Mouse (Mus musculus): ENCODE results near the gene Hoxa1. TPM values are rescaled to one million over a fixed set of nuclear protein-coding genes. Genes with fewer than 3 reads are reported as not detected.

Hoxa1 gene
- polyA plus RNA-seq, 2 experiments, result 0.33 to 0.47 TPM

- DNase-seq (ENCODE audit: low read depth in 3 of 3, low spot score in 3 of 3) (no peak), ATAC-seq (ENCODE audit: insufficient read depth) (no peak)
- H3K9ac ChIP-seq (replicated peaks), result no peak overlapping the region
- no peak for TF ChIP-seq EP300 (IDR thresholded peaks at IDR 0.05; ENCODE audit: low read depth)
- no peak overlapping the region for H3K27ac ChIP-seq
- no peaks in the 10 kb centered on the region for H3K9me3 ChIP-seq (ENCODE audit: control insufficient read depth, low read length)
- H3K4me3 ChIP-seq (ENCODE audit: insufficient read depth in 1 of 2, low read depth in 2 of 2, low read length in 2 of 2), result no peak overlapping the region
- H3K36me3 ChIP-seq (replicated peaks; ENCODE audit: control insufficient read depth, insufficient read depth, low read depth), result no peaks in the 10 kb centered on the region
- no peak overlapping the region for H3K4me2 ChIP-seq (ENCODE audit: low read depth)
- no peaks in the 10 kb centered on the region for H3K4me1 ChIP-seq (replicated peaks; ENCODE audit: control insufficient read depth in 2 of 2, insufficient read depth in 2 of 2, low read length in 1 of 2)
- peaks cover 82% of the 10 kb centered on the region for H3K27me3 ChIP-seq (ENCODE audit: control insufficient read depth, insufficient read depth, low read length)
- WGBS (ENCODE audit: insufficient replicate concordance), result 39% methylated on average over 5 of the region's 5 CpGs
Measured at GRCm38 (mm10) chr6:52189172-52189591, 31.1 kb upstream of the Hoxa1 start.

- Histone ChIP-seq H3K27ac (no peak overlapping the region), H3K9ac (replicated peaks) (no peak overlapping the region), H3K36me3 (replicated peaks; ENCODE audit: control insufficient read depth, insufficient read depth, low read depth) (no peaks in the 10 kb centered on the region), H3K4me3 (ENCODE audit: insufficient read depth in 1 of 2, low read depth in 2 of 2, low read length in 2 of 2) (no peak overlapping the region), H3K27me3 (ENCODE audit: control insufficient read depth, insufficient read depth, low read length) (peaks cover 62% of the 10 kb centered on the region), H3K4me1 (replicated peaks; ENCODE audit: control insufficient read depth in 2 of 2, insufficient read depth in 2 of 2, low read length in 1 of 2) (0 out of 4 replicates have a peak, but pooled peaks cover 0 to 3% of the 10 kb centered on the region in 2 experiments), H3K9me3 (ENCODE audit: control insufficient read depth, low read length) (no peaks in the 10 kb centered on the region), H3K4me2 (ENCODE audit: low read depth) (no peak overlapping the region)
- ATAC-seq (ENCODE audit: insufficient read depth), result no peak
- no peak for TF ChIP-seq EP300 (IDR thresholded peaks at IDR 0.05; ENCODE audit: low read depth)
- TF ChIP-seq CTCF (IDR thresholded peaks at IDR 0.05; ENCODE audit: low read depth), result no peak
- no peak for DNase-seq (ENCODE audit: low read depth in 3 of 3, low spot score in 3 of 3)
- WGBS (ENCODE audit: insufficient replicate concordance), result 24% methylated on average over 1 of the region's 1 CpGs
Measured at GRCm38 (mm10) chr6:52186500-52186899, 28.4 kb upstream of the Hoxa1 start.

GRCm38 (mm10) chr6:52185834-52186233 lies 27.7 kb upstream of the Hoxa1 start:
- Histone ChIP-seq H3K4me2 (ENCODE audit: low read depth) (no peak overlapping the region), H3K9me3 (ENCODE audit: control insufficient read depth, low read length) (no peaks in the 10 kb centered on the region), H3K4me3 (ENCODE audit: insufficient read depth in 1 of 2, low read depth in 2 of 2, low read length in 2 of 2) (no peak overlapping the region), H3K27me3 (ENCODE audit: control insufficient read depth, insufficient read depth, low read length) (peaks cover 55% of the 10 kb centered on the region), H3K27ac (no peak overlapping the region), H3K36me3 (replicated peaks; ENCODE audit: control insufficient read depth, insufficient read depth, low read depth) (no peaks in the 10 kb centered on the region), H3K9ac (replicated peaks) (no peak overlapping the region), H3K4me1 (replicated peaks; ENCODE audit: control insufficient read depth in 2 of 2, insufficient read depth in 2 of 2, low read length in 1 of 2) (0 out of 4 replicates have a peak, but pooled peaks cover 0 to 3% of the 10 kb centered on the region in 2 experiments)
- DNase-seq (ENCODE audit: low read depth in 3 of 3, low spot score in 3 of 3), result no peak
- WGBS (ENCODE audit: insufficient replicate concordance), result 27% methylated on average over 3 of the region's 3 CpGs
- TF ChIP-seq CTCF (IDR thresholded peaks at IDR 0.05; ENCODE audit: low read depth) (no peak), EP300 (IDR thresholded peaks at IDR 0.05; ENCODE audit: low read depth) (no peak)
- ATAC-seq (ENCODE audit: insufficient read depth), result no peak

GRCm38 (mm10) chr6:52185222-52185621 lies 27.1 kb upstream of the Hoxa1 start:
- H3K9ac ChIP-seq (replicated peaks), result no peak overlapping the region
- TF ChIP-seq CTCF (IDR thresholded peaks at IDR 0.05; ENCODE audit: low read depth), result no peak
- no peak for TF ChIP-seq EP300 (IDR thresholded peaks at IDR 0.05; ENCODE audit: low read depth)
- DNase-seq (ENCODE audit: low read depth in 3 of 3, low spot score in 3 of 3), result no peak
- peaks cover 53% of the 10 kb centered on the region for H3K27me3 ChIP-seq (ENCODE audit: control insufficient read depth, insufficient read depth, low read length)
- no peak overlapping the region for H3K4me3 ChIP-seq (ENCODE audit: insufficient read depth in 1 of 2, low read depth in 2 of 2, low read length in 2 of 2)
- no peaks in the 10 kb centered on the region for H3K9me3 ChIP-seq (ENCODE audit: control insufficient read depth, low read length)
- 5% methylated on average over 19 of the region's 19 CpGs for WGBS (ENCODE audit: insufficient replicate concordance)
- H3K27ac ChIP-seq, result no peak overlapping the region
- 0 out of 4 replicates have a peak, but pooled peaks cover 0 to 3% of the 10 kb centered on the region in 2 experiments for H3K4me1 ChIP-seq (replicated peaks; ENCODE audit: control insufficient read depth in 2 of 2, insufficient read depth in 2 of 2, low read length in 1 of 2)
- no peak overlapping the region for H3K4me2 ChIP-seq (ENCODE audit: low read depth)
- no peak for ATAC-seq (ENCODE audit: insufficient read depth)
- no peaks in the 10 kb centered on the region for H3K36me3 ChIP-seq (replicated peaks; ENCODE audit: control insufficient read depth, insufficient read depth, low read depth)

GRCm38 (mm10) chr6:52184668-52185067 lies 26.6 kb upstream of the Hoxa1 start:
- H3K36me3 ChIP-seq (replicated peaks; ENCODE audit: control insufficient read depth, insufficient read depth, low read depth), result no peaks in the 10 kb centered on the region
- no peak overlapping the region for H3K27ac ChIP-seq
- H3K4me3 ChIP-seq (ENCODE audit: insufficient read depth in 1 of 2, low read depth in 2 of 2, low read length in 2 of 2), result no peak overlapping the region
- no peak overlapping the region for H3K9ac ChIP-seq (replicated peaks)
- DNase-seq (ENCODE audit: low read depth in 3 of 3, low spot score in 3 of 3) (no peak), ATAC-seq (ENCODE audit: insufficient read depth) (no peak)
- no peak overlapping the region for H3K4me2 ChIP-seq (ENCODE audit: low read depth)
- no peak for TF ChIP-seq CTCF (IDR thresholded peaks at IDR 0.05; ENCODE audit: low read depth)
- TF ChIP-seq EP300 (IDR thresholded peaks at IDR 0.05; ENCODE audit: low read depth), result no peak
- no peaks in the 10 kb centered on the region for H3K9me3 ChIP-seq (ENCODE audit: control insufficient read depth, low read length)
- peaks cover 53% of the 10 kb centered on the region for H3K27me3 ChIP-seq (ENCODE audit: control insufficient read depth, insufficient read depth, low read length)
- 25% methylated on average over 6 of the region's 6 CpGs for WGBS (ENCODE audit: insufficient replicate concordance)
- H3K4me1 ChIP-seq (replicated peaks; ENCODE audit: control insufficient read depth in 2 of 2, insufficient read depth in 2 of 2, low read length in 1 of 2), result 0 out of 4 replicates have a peak, but pooled peaks cover 0 to 3% of the 10 kb centered on the region in 2 experiments
